Mouse (Mus musculus) frontal cortex, postnatal 25 days (tissue): ENCODE results near the gene Pitpnm2.

ENCODE experiments used
- DNase-seq, 2 experiments: peaks; one replicate each; pipeline ENCODE4 v3.0.0; 2022; ENCODE audit warnings: low spot score in 2 of 2

Pitpnm2 gene

GRCm38 (mm10) chr5:124095077-124095581, 154.4 kb downstream of the Pitpnm2 start:
- no peak for DNase-seq

GRCm38 (mm10) chr5:124093852-124094604, 155.5 kb downstream of the Pitpnm2 start:
- DNase-seq, result no peak

- peak in 1 of 2 experiments; percentile 75 for DNase-seq
Observed at GRCm38 (mm10) chr5:124093120-124093794, 156.3 kb downstream of the Pitpnm2 start.

DNA sequence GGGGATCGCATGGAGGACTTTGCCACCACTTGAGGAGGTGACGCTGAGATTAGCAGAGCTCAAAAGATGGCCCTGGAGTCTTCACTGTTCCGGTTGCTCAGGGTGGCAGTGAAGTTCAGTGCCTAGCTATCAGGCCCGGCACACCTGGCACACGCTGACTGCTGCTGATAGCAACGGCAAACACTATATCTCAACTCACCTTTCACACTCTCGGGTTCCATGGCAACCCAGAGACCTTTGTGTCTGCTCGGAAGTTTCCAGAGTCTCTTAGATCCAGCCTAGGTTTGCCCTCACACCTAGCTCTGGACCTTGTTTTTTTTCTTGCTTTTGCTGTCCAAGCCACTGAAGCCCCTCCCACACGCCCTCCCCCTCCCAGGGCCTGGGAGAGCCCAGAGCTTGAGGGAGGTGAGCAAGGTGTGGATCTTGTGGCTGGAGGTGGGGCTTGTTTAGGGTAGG, 157.6 kb downstream of the Pitpnm2 start:
- no peak for DNase-seq

DNA sequence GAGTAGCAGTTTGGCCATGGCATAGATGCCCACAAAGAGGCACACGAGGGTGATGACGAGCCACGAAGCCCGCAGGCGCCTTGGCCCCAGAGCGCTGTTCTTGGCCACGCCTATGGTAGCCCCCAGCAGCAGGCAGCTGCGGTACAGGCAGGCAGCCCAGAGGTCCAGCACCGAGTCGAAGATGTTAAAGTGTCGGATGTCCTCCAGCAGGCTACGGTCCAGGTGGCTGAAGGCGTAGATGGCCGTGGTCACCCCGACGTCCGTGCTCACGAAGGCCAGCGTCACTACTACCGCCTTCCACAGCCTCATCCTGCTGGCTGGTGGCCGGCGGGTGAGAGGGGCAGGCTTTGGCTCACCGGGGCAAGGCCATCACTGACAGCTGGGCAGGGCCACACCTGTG, 159.7 kb downstream of the Pitpnm2 start:
- DNase-seq, result no peak

DNA sequence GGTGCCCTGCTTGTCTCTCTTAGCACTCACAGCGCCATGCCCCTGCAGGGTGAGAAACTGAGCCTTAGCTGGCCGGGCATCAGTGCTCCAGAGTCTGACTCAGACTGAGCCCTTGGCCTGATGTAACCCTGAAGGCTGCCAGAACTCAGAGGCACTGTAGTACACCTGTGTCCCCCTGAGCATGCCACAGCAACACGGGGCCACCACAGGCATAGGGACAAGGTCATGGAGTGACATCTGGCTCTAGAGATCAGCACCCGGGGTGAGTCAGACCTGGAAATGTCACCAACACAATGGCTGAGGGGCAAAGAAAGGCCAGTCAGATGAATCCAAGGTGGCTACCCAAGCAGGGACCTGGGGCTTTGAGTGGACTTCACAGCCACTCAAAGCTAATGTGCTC, 162.7 kb downstream of the Pitpnm2 start:
- DNase-seq, result no peak

DNA sequence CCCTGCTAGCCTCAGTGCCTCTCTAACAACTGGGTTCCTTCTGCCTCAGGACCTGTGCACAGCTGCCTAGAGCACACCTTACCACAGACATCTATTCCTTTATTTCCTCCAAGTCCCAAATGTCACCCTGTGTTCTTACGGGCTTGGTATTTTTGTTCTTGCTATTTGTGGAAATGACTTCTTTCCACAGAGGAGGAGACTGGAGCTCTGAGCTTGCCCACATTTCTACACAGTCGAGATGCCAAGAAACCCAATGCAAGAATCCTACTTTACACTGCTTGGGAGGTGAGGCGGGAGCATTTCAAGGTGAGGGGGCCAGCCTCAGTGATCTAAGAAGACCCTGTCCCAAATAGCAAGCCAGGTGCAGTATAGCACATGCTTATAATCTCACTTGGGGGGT, 164.0 kb downstream of the Pitpnm2 start:
- DNase-seq, result no peak

GRCm38 (mm10) chr5:124084588-124085173, 164.9 kb downstream of the Pitpnm2 start:
- DNase-seq, result peak; percentile 75 to 82

- DNase-seq, result no peak
Observed at GRCm38 (mm10) chr5:124083850-124084587, 165.5 kb downstream of the Pitpnm2 start.

- DNase-seq, result no peak
Observed at GRCm38 (mm10) chr5:124082941-124083688, 166.4 kb downstream of the Pitpnm2 start.

DNA sequence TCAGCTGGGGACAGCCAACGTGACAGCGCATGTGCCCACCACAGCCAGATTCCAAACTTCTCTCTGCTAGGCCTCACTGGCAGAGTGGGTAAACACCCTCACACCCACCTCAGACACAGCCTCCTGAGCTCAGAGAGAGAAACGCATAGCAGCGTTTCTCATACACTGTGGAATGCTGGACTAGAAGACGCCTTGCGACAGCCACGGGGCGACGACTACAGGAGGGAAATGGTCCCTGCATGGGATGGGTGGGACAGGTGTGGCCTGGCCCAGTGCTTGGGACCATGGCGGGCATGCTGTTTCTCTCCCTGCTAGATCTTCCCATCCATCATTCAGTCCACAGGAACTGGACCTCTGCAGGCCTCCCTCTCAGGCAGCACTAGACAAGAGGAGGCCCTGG, 167.1 kb downstream of the Pitpnm2 start:
- DNase-seq, result no peak

DNA sequence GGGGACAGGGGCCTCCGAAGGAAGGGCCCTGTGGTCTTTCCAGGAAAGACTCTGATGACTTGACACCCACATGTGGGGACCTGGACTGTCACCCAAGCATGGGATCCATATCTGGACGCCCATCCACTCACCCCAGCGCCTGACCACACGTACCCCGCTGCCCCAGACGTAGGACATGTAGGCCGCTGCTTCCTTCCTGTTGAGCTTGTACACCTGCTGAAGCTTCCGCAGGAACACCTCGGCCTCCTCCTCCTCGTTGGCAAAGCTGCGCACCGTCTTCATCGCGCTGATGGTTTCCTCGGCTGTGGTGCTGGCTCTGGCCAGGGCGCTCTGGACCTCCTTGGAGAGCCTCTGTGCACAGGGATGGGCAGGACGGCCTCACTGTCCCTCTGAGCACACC, 169.7 kb downstream of the Pitpnm2 start:
- no peak for DNase-seq

DNA sequence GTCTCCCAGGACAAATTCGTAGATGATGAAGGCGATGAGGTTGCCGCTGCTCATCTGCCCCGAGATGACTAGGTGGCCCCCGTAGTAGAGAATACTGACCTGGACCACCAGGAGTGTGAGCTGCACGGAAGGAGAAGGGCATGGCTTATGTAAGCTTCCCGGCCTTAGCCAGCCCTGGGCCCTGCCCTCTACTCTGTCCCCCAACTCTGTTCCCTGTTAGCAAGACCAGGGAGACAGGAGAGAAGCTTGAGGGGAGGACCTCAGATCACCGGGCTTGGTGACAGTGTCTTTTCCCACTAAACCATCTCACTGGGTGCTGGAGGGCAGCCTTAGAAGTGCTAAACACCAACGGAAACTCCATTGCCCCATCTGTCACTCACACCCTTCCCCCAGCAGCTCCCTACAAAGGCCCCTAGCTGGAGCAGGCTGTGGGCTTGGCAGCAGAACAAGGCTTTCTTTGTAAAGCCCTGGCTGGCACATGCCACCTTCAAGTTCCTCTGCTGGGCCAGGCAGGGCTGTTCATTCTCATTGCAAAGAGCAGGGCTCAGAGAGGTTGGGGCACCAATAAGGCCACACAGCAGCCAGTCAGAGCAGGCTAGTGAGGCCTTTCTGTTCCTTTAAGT, 170.7 kb downstream of the Pitpnm2 start:
- peak; percentile 36 to 44 for DNase-seq

GRCm38 (mm10) chr5:124077856-124078460, 171.6 kb downstream of the Pitpnm2 start:
- DNase-seq, result no peak

DNA sequence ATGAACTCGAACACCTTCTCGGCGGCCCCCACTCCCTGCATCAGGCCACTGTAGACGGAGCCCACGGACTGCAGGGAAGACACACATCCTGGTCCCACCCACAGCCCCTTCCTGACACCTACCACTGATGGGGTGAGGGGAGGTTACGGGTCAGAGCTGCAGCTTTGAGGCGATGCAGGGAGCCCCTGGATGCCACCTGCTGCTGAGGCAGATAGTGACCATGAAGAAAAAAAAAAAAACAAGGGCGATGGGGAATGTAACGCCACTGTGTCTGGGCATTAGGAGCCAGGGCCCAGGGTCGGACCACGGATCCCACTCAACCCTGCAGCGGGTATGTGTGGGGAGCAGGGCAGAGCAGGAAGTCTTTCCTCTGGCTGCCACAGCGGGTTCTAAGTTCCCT, 172.3 kb downstream of the Pitpnm2 start:
- no peak for DNase-seq

GRCm38 (mm10) chr5:124076559-124076958, 173.0 kb downstream of the Pitpnm2 start:
- no peak for DNase-seq

DNA sequence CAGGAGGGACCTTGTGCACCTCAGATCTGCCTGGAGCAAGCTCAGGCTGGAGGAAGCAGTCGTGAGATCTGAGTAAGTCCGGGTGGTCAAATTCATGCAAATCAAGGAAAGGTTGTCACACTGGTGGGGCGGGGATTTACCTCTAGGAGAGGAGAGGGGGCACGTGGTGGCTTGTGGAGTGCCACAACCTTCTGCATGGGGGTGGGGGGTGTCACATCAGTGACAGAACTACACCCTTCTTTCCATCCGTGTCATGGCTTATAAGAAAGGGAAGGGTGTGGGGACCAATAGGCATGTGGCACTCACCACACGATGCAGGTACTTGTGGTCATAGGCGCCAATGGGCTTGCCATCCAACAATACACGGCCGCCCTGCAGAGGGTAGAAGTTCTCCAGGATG, 173.8 kb downstream of the Pitpnm2 start:
- DNase-seq, result no peak

DNA sequence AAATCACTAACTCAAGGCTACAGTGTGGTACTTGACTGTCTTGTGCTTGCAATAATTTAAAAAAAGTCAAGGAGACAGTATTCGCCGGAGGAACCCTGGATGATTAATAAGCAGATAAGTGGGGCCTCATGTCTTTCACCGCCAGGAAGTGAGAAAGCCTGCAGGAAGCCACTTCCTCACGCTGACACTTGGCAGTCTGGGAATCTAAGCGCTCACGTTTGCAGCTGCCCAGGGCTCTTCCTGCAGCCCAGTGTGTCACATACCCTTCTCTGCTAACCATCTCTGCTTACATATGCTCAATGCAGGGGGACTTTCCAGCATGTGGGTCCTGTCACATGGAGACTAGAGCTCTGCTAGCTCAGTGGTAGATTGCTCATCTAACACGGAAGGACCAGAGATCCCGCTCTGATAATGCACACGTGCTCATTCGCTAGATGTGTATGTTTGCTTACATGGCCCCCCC, 174.7 kb downstream of the Pitpnm2 start:
- no peak for DNase-seq

GRCm38 (mm10) chr5:124073682-124074081, 175.9 kb downstream of the Pitpnm2 start:
- DNase-seq, result no peak

DNA sequence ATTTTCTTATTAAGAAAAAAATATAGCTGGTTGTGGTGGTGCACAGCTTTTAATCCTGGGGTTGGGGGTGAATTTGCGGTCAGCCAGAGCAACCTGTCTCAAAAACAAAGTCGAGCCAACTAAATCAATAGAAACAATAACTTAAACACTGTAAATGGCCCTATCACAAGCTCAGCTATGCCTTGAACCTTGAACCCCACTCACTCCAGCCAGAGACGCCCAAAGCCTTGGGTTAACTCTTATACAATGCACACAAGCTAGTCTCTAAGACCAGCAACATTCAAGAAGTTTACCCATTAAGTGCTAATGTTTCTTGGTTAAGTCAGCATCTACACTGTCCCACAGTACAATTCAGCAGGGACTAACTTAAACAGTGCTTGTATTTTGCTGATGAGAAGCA, 179.9 kb downstream of the Pitpnm2 start:
- DNase-seq, result no peak
